In genomic region chr19:15053582-15054141, GRCm38 (mm10) we compare ENCODE assay signal across 28 mouse cellular contexts.
DNase-seq lines count a peak whose midpoint lies in the region; ATAC-seq lines count a peak whose summit lies in the region.
"Had no signal": no experiment of that assay in that cellular context is flagged by ENCODE, and none has a peak within 500 bp of the region (broad histone marks: within the 10 kb centered on the region; RNA-seq: fewer than 3 reads in every experiment).

No protein-coding gene starts in this region.

- no peak overlapping the region for H3K9ac ChIP-seq in forebrain, embryonic 12.5 days
- H3K9ac ChIP-seq in forebrain, embryonic 11.5 days (ENCODE audit: low read length), result no peak overlapping the region; the same call in 1 of the 2 replicates
- no peak overlapping the region for H3K9ac ChIP-seq in midbrain, embryonic 13.5 days (replicated peaks)
- no peak overlapping the region for H3K9ac ChIP-seq in midbrain, embryonic 15.5 days
- no peak overlapping the region for H3K9ac ChIP-seq in forebrain, embryonic 15.5 days (replicated peaks)
- H3K9ac ChIP-seq: hindbrain, embryonic 14.5 days; kidney, embryonic 15.5 days; liver, embryonic 12.5 days; liver, postnatal 0 days had no signal

- peaks cover 26% of the 10 kb centered on the region for H3K4me1 ChIP-seq in forebrain, embryonic 12.5 days
- peaks cover 10% of the 10 kb centered on the region for H3K4me1 ChIP-seq in forebrain, embryonic 11.5 days (replicated peaks; ENCODE audit: control insufficient read depth, insufficient read depth, low read length)
- peaks cover 18% of the 10 kb centered on the region for H3K4me1 ChIP-seq in midbrain, embryonic 13.5 days (replicated peaks)
- H3K4me1 ChIP-seq in midbrain, embryonic 15.5 days, result peaks cover 13% of the 10 kb centered on the region
- peaks cover 20% of the 10 kb centered on the region for H3K4me1 ChIP-seq in forebrain, embryonic 15.5 days
- H3K4me1 ChIP-seq: kidney, embryonic 15.5 days; liver, embryonic 12.5 days had no signal

- no peak overlapping the region for H3K27ac ChIP-seq in forebrain, embryonic 12.5 days
- H3K27ac ChIP-seq in forebrain, embryonic 11.5 days (ENCODE audit: low read depth, low read length), result no peak overlapping the region
- no peak overlapping the region for H3K27ac ChIP-seq in midbrain, embryonic 13.5 days
- no peak overlapping the region for H3K27ac ChIP-seq in midbrain, embryonic 15.5 days
- no peak overlapping the region for H3K27ac ChIP-seq in forebrain, embryonic 15.5 days (replicated peaks)
- H3K27ac ChIP-seq: hindbrain, embryonic 14.5 days; kidney, embryonic 15.5 days; liver, embryonic 12.5 days had no signal

- H3K36me3 ChIP-seq in forebrain, embryonic 12.5 days (replicated peaks), result no peaks in the 10 kb centered on the region
- no peaks in the 10 kb centered on the region for H3K36me3 ChIP-seq in forebrain, embryonic 11.5 days (ENCODE audit: control insufficient read depth, insufficient read depth, low read length)
- no peaks in the 10 kb centered on the region for H3K36me3 ChIP-seq in midbrain, embryonic 13.5 days
- no peaks in the 10 kb centered on the region for H3K36me3 ChIP-seq in midbrain, embryonic 15.5 days (replicated peaks)
- no peaks in the 10 kb centered on the region for H3K36me3 ChIP-seq in forebrain, embryonic 15.5 days
- H3K36me3 ChIP-seq: kidney, embryonic 15.5 days; liver, embryonic 12.5 days had no signal

- no peak overlapping the region for H3K4me3 ChIP-seq in forebrain, embryonic 12.5 days (replicated peaks)
- H3K4me3 ChIP-seq in forebrain, embryonic 11.5 days (ENCODE audit: low read depth, low read length), result no peak overlapping the region
- H3K4me3 ChIP-seq in midbrain, embryonic 13.5 days (replicated peaks), result no peak overlapping the region
- no peak overlapping the region for H3K4me3 ChIP-seq in midbrain, embryonic 15.5 days
- no peak overlapping the region for H3K4me3 ChIP-seq in forebrain, embryonic 15.5 days
- H3K4me3 ChIP-seq: kidney, embryonic 15.5 days; liver, embryonic 12.5 days had no signal

- H3K27me3 ChIP-seq in forebrain, embryonic 12.5 days, result peaks cover 11% of the 10 kb centered on the region; the same call in 1 of the 2 replicates
- peaks cover 3% of the 10 kb centered on the region for H3K27me3 ChIP-seq in forebrain, embryonic 11.5 days (ENCODE audit: control insufficient read depth, insufficient read depth, low read length)
- no peaks in the 10 kb centered on the region for H3K27me3 ChIP-seq in midbrain, embryonic 13.5 days
- H3K27me3 ChIP-seq in midbrain, embryonic 15.5 days (replicated peaks), result no peaks in the 10 kb centered on the region
- H3K27me3 ChIP-seq in forebrain, embryonic 15.5 days, result no peaks in the 10 kb centered on the region
- H3K27me3 ChIP-seq: CH12.LX; kidney, embryonic 15.5 days; liver, embryonic 12.5 days had no signal

- no peak overlapping the region for H3K4me2 ChIP-seq in forebrain, embryonic 12.5 days
- H3K4me2 ChIP-seq in forebrain, embryonic 11.5 days (ENCODE audit: low read depth, low read length, severe bottlenecking), result no peak overlapping the region
- H3K4me2 ChIP-seq in midbrain, embryonic 13.5 days (replicated peaks), result no peak overlapping the region
- no peak overlapping the region for H3K4me2 ChIP-seq in midbrain, embryonic 15.5 days
- peak overlapping the region; percentile 7; the same call in 1 of the 2 replicates for H3K4me2 ChIP-seq in forebrain, embryonic 15.5 days (replicated peaks)
- H3K4me2 ChIP-seq: heart, embryonic 11.5 days; hindbrain, embryonic 14.5 days; kidney, embryonic 15.5 days; liver, embryonic 12.5 days; midbrain, embryonic 11.5 days had no signal

- WGBS in forebrain, embryonic 12.5 days, result 25% methylated on average over 3 of the region's 3 CpGs
- WGBS in forebrain, embryonic 11.5 days, result 50% methylated on average over 3 of the region's 3 CpGs
- WGBS in midbrain, embryonic 13.5 days, result 62% methylated on average over 3 of the region's 3 CpGs
- 61% methylated on average over 3 of the region's 3 CpGs for WGBS in midbrain, embryonic 15.5 days
- 11% methylated on average over 3 of the region's 3 CpGs for WGBS in forebrain, embryonic 15.5 days

- peak; percentile 71; the same call in 1 of the 2 replicates for ATAC-seq in forebrain, embryonic 12.5 days (ENCODE audit: low FRiP score)
- no peak; the same call in 1 of the 2 replicates for ATAC-seq in forebrain, embryonic 11.5 days (replicated peaks; ENCODE audit: low FRiP score)
- ATAC-seq in midbrain, embryonic 13.5 days, result peak; percentile 20; the same call in 1 of the 2 replicates
- ATAC-seq in midbrain, embryonic 15.5 days (replicated peaks), result no peak
- ATAC-seq in forebrain, embryonic 15.5 days (replicated peaks), result peak; percentile 49
- ATAC-seq: inflammation-experienced regulatory T-cells, adult 6 months; liver, embryonic 12.5 days; liver, postnatal 0 days; Patski had no signal

- no peak for DNase-seq in forebrain, embryonic 11.5 days (ENCODE audit: low spot score)
- no peak for DNase-seq in heart, adult 11 months
- no peak for DNase-seq in ovary, postnatal 36 days (ENCODE audit: low spot score)
- DNase-seq: adrenal gland, postnatal 10 days; cerebellum, adult 18-20 months; cerebellum, postnatal 14 days; gastrocnemius, postnatal 25 days; heart, adult 18-20 months; heart, postnatal 4 days; kidney, adult 18-20 months; kidney, postnatal 25 days; liver, postnatal 0 days; lung, postnatal 36 days; right cerebral cortex, adult 18-20 months; spleen, adult 18-20 months; thymus, postnatal 14 days had no signal

- no peaks in the 10 kb centered on the region for H3K9me3 ChIP-seq in forebrain, embryonic 12.5 days
- H3K9me3 ChIP-seq in forebrain, embryonic 11.5 days (ENCODE audit: control insufficient read depth, low read length), result no peaks in the 10 kb centered on the region
- no peaks in the 10 kb centered on the region for H3K9me3 ChIP-seq in midbrain, embryonic 13.5 days
- H3K9me3 ChIP-seq in midbrain, embryonic 15.5 days, result no peaks in the 10 kb centered on the region
- no peaks in the 10 kb centered on the region for H3K9me3 ChIP-seq in forebrain, embryonic 15.5 days
- H3K9me3 ChIP-seq: kidney, embryonic 15.5 days; liver, embryonic 12.5 days had no signal

Comparison
In these comparisons a context has a peak if more than half of its experiments do, and no peak if none do; other contexts are left out.
1. ATAC-seq: peak in forebrain, embryonic 12.5 days (single experiment), midbrain, embryonic 13.5 days (single experiment) and forebrain, embryonic 15.5 days (single experiment); none in forebrain, embryonic 11.5 days (single experiment) and midbrain, embryonic 15.5 days (single experiment).